Mouse (Mus musculus) embryonic fibroblast, embryonic 13.5 days (primary cell): ENCODE results near the gene Ube2z.

ENCODE experiments used
- CTCF ChIP-seq: IDR thresholded peaks from 2 replicates; pipeline ENCODE4 v1.5.1; 2011; ENCODE audit warnings: mild to moderate bottlenecking, control low read depth, low read length, moderate library complexity, borderline replicate concordance; ENCODE audit not compliant: insufficient read depth
- POLR2A ChIP-seq: IDR thresholded peaks from 2 replicates; pipeline ENCODE4 v1.6.1; 2011; ENCODE audit warnings: low read depth, mild to moderate bottlenecking, control low read depth, low read length, moderate library complexity

DNA sequence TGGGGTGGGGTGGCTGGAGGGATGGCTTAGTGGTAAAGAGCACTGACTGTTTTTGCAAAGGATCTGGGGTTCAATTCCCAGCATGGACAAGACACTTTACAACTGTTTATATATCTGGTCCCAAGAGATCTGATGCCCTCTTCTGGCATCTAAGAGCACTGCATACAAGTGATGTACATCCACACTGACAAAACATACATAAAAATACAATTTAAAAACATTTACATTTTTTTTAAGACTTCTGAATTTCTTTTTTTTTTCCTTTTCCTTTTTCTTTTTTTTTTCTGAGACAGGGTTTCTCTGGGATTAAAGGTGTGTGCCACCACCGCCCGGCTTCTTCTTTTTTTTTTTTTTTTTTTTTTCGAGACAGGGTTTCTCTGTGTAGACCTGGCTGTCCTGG is 31.9 kb downstream of the Ube2z start:
- TF ChIP-seq CTCF (no peak), POLR2A (no peak)
